Mouse (Mus musculus): ENCODE results near the gene Ttll4.

Ttll4 gene

DNA sequence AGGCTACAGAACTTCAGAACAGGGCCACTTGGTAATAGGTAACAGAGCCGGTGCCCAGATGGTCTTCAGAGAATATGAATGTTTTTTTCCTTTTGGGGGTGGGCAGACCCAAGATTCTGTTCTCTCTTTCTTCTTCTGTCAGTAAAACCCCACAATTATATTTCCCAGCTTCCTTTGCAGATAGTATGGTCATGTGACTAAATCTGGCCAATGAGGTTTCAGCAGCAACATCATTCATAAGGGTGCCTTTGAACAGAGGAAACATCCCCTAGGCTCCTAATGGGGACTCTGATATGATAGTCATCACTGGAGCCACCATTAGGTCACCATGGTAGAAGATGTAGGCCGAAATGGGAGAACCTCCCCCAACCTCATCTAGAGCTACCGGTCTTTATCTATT is 91.3 kb downstream of the Ttll4 start:
- no peak for DNase-seq (ENCODE audit: low spot score)
